Mouse (Mus musculus) intestine, embryonic 15.5 days (tissue): ENCODE data around the gene Mrpl37. TPM values are rescaled to one million over a fixed set of nuclear protein-coding genes. Genes with fewer than 3 reads are reported as not detected.
"Not testable (repeated sequence)": the region's sequence is repeated elsewhere in the genome, so short reads cannot be mapped to it uniquely, and the experiment has no call there.

Experiments used
- ATAC-seq: fragments of 200-750 bp; cut with Nextera tagmentation; 2 replicates; pipeline ENCODE4 v1.8.0; 2017; ENCODE audit warnings: moderate TSS enrichment, moderate library complexity
- H3K27ac ChIP-seq: fragments of 300-500 bp; sonication (generic); 2 replicates; pipeline ENCODE4 v1.5.1; 2015; ENCODE audit warnings: mild to moderate bottlenecking, inconsistent platforms
- H3K27me3 ChIP-seq: fragments of 300-500 bp; sonication (generic); replicated peaks from 2 replicates; pipeline ENCODE4 v1.6.1; 2015; ENCODE audit warnings: inconsistent platforms
- H3K36me3 ChIP-seq: fragments of 300-500 bp; sonication (generic); 2 replicates; pipeline ENCODE4 v1.6.1; 2015; ENCODE audit warnings: inconsistent platforms
- H3K4me1 ChIP-seq: fragments of 300-500 bp; sonication (generic); replicated peaks from 2 replicates; pipeline ENCODE4 v1.6.1; 2015; ENCODE audit warnings: inconsistent platforms
- H3K4me2 ChIP-seq: fragments of 300-500 bp; sonication (generic); replicated peaks from 2 replicates; pipeline ENCODE4 v1.6.1; 2015; ENCODE audit warnings: mild to moderate bottlenecking, inconsistent platforms
- H3K4me3 ChIP-seq: fragments of 300-500 bp; sonication (generic); replicated peaks from 2 replicates; pipeline ENCODE4 v1.5.1; 2015; ENCODE audit warnings: inconsistent platforms
- H3K9ac ChIP-seq: fragments of 300-500 bp; sonication (generic); 2 replicates; pipeline ENCODE4 v1.6.1; 2015; ENCODE audit warnings: inconsistent platforms
- H3K9me3 ChIP-seq: fragments of 300-500 bp; sonication (generic); 2 replicates; pipeline ENCODE4 v1.6.1; 2016; ENCODE audit warnings: inconsistent platforms
- WGBS: fragments of 180-500 bp; shearing (Covaris S2); methylation state at CpG from one replicate; pipeline ENCODE4 v1.1.7; 2015; 5-methylcytosine and 5-hydroxymethylcytosine counted together
- polyA plus RNA-seq: library from polyadenylated mRNA; unstranded; fragments of >200 nt; fragmentation: Nextera tagmentation; extraction: Ambion mirVana; gene quantifications from 2 replicates; pipeline ENCODE4 v1.2.1, GENCODE M21; 2015

Gene Mrpl37
- polyA plus RNA-seq = 103 and 115 TPM in 2 replicates

GRCm38 (mm10) chr4:107066252-107067124 is at the start of gene Mrpl37, which contains the start of gene Cyb5rl:
Gene Mrpl37 (minus strand): TSS chr4:107066868.
Gene Cyb5rl (plus strand): TSS chr4:107066988.
- Histone ChIP-seq H3K9me3 (no peaks in the 10 kb centered on the region), H3K4me3 (peak within 1 kb of the TSS; percentile 80), H3K4me1 (peaks cover 9% of the 10 kb centered on the region), H3K36me3 (peaks cover 29% of the 10 kb centered on the region), H3K4me2 (peak within 1 kb of the TSS; percentile 96), H3K27me3 (no peaks in the 10 kb centered on the region), H3K9ac (peak within 1 kb of the TSS; percentile 80), H3K27ac (peak within 1 kb of the TSS; percentile 37; the same call in 1 of the 2 replicates)
- peak; percentile 100 for ATAC-seq
- under 1% methylated on average over 60 of the region's 60 CpGs for WGBS

- no peak for ATAC-seq
- Histone ChIP-seq H3K36me3 (no peaks in the 10 kb centered on the region), H3K4me1 (no peaks in the 10 kb centered on the region), H3K4me2 (no peak overlapping the region), H3K9ac (no peak overlapping the region), H3K27me3 (no peaks in the 10 kb centered on the region), H3K4me3 (no peak overlapping the region), H3K9me3 (no peaks in the 10 kb centered on the region), H3K27ac (no peak overlapping the region)
- 33% methylated on average over 8 of the region's 8 CpGs for WGBS
These were observed 47.6 kb upstream of the Mrpl37 start for GRCm38 (mm10) chr4:107114278-107114677.

GRCm38 (mm10) chr4:107109181-107109580 is 42.5 kb upstream of the Mrpl37 start:
- H3K4me3 ChIP-seq, H3K4me2 ChIP-seq, H3K4me1 ChIP-seq, H3K27me3 ChIP-seq, H3K36me3 ChIP-seq, H3K9ac ChIP-seq, H3K9me3 ChIP-seq, ATAC-seq, H3K27ac ChIP-seq: not testable (repeated sequence)
- WGBS = 89% methylated on average over 6 of the region's 6 CpGs

- Histone ChIP-seq H3K4me3 (no peak overlapping the region), H3K4me2 (peak overlapping the region; percentile 19; the same call in 1 of the 2 replicates), H3K27me3 (no peaks in the 10 kb centered on the region), H3K9me3 (no peaks in the 10 kb centered on the region), H3K27ac (no peak overlapping the region), H3K36me3 (no peaks in the 10 kb centered on the region), H3K4me1 (0 out of 2 replicates have a peak, but pooled peaks cover 6% of the 10 kb centered on the region), H3K9ac (no peak overlapping the region)
- peak; percentile 55 for ATAC-seq
- WGBS = 26% methylated on average over 13 of the region's 13 CpGs
These were observed 41.6 kb upstream of the Mrpl37 start for GRCm38 (mm10) chr4:107108291-107108731.

- Histone ChIP-seq H3K9me3 (no peaks in the 10 kb centered on the region), H3K4me3 (no peak overlapping the region), H3K36me3 (no peaks in the 10 kb centered on the region), H3K27ac (no peak overlapping the region), H3K4me2 (no peak overlapping the region), H3K4me1 (0 out of 2 replicates have a peak, but pooled peaks cover 6% of the 10 kb centered on the region), H3K9ac (no peak overlapping the region), H3K27me3 (no peaks in the 10 kb centered on the region)
- no peak for ATAC-seq
- WGBS = 88% methylated on average over 16 of the region's 16 CpGs
These were observed 40.1 kb upstream of the Mrpl37 start for GRCm38 (mm10) chr4:107106777-107107176.

- no peak for ATAC-seq
- 73% methylated on average over 8 of the region's 8 CpGs for WGBS
- Histone ChIP-seq H3K36me3 (no peaks in the 10 kb centered on the region), H3K9ac (no peak overlapping the region), H3K4me3 (no peak overlapping the region), H3K4me1 (0 out of 2 replicates have a peak, but pooled peaks cover 6% of the 10 kb centered on the region), H3K27me3 (no peaks in the 10 kb centered on the region), H3K9me3 (no peaks in the 10 kb centered on the region), H3K4me2 (no peak overlapping the region), H3K27ac (no peak overlapping the region)
These were observed 35.6 kb upstream of the Mrpl37 start for GRCm38 (mm10) chr4:107102220-107102619.

GRCm38 (mm10) chr4:107098791-107099525 is 32.3 kb upstream of the Mrpl37 start:
- peaks cover 8% of the 10 kb centered on the region; the same call in 1 of the 2 replicates for H3K4me1 ChIP-seq
- no peak for ATAC-seq
- WGBS = 72% methylated on average over 17 of the region's 17 CpGs
- no peak overlapping the region for H3K4me3 ChIP-seq
- no peak overlapping the region for H3K9ac ChIP-seq
- H3K36me3 ChIP-seq = no peaks in the 10 kb centered on the region
- no peaks in the 10 kb centered on the region for H3K9me3 ChIP-seq
- no peaks in the 10 kb centered on the region for H3K27me3 ChIP-seq
- H3K4me2 ChIP-seq = no peak overlapping the region
- no peak overlapping the region for H3K27ac ChIP-seq

GRCm38 (mm10) chr4:107098375-107098774 is 31.7 kb upstream of the Mrpl37 start:
- Histone ChIP-seq H3K4me2 (no peak overlapping the region), H3K9ac (no peak overlapping the region), H3K27ac (no peak overlapping the region), H3K36me3 (no peaks in the 10 kb centered on the region), H3K4me1 (peaks cover 8% of the 10 kb centered on the region; the same call in 1 of the 2 replicates), H3K9me3 (no peaks in the 10 kb centered on the region), H3K27me3 (no peaks in the 10 kb centered on the region), H3K4me3 (no peak overlapping the region)
- WGBS = 74% methylated on average over 10 of the region's 10 CpGs
- ATAC-seq = no peak

GRCm38 (mm10) chr4:107097871-107098270 is 31.2 kb upstream of the Mrpl37 start:
- 42% methylated on average over 15 of the region's 15 CpGs for WGBS
- Histone ChIP-seq H3K27me3 (no peaks in the 10 kb centered on the region), H3K4me1 (peaks cover 8% of the 10 kb centered on the region; the same call in 1 of the 2 replicates), H3K36me3 (no peaks in the 10 kb centered on the region), H3K4me2 (no peak overlapping the region), H3K4me3 (no peak overlapping the region), H3K27ac (no peak overlapping the region), H3K9ac (no peak overlapping the region), H3K9me3 (no peaks in the 10 kb centered on the region)
- ATAC-seq = no peak

- no peak within 1 kb of the TSS for H3K9ac ChIP-seq
These were observed 30.2 kb upstream of the Mrpl37 start, which contains the start of gene Cdcp2 for GRCm38 (mm10) chr4:107096841-107097373. Gene Cdcp2 (plus strand): TSS chr4:107096891.

GRCm38 (mm10) chr4:107096043-107096442 is 29.4 kb upstream of the Mrpl37 start:
- no peak overlapping the region for H3K27ac ChIP-seq
- no peak for ATAC-seq

More at GRCm38 (mm10) chr4:107096841-107097373, 30.2 kb upstream of the Mrpl37 start, which contains the start of gene Cdcp2:
- Histone ChIP-seq H3K27ac (no peak within 1 kb of the TSS), H3K4me3 (no peak within 1 kb of the TSS), H3K27me3 (no peaks in the 10 kb centered on the region), H3K4me1 (peaks cover 8% of the 10 kb centered on the region; the same call in 1 of the 2 replicates), H3K36me3 (no peaks in the 10 kb centered on the region), H3K4me2 (no peak within 1 kb of the TSS), H3K9me3 (no peaks in the 10 kb centered on the region)
- 66% methylated on average over 16 of the region's 16 CpGs for WGBS
- no peak for ATAC-seq

More at GRCm38 (mm10) chr4:107096043-107096442, 29.4 kb upstream of the Mrpl37 start:
- no peaks in the 10 kb centered on the region for H3K36me3 ChIP-seq
- peaks cover 8% of the 10 kb centered on the region; the same call in 1 of the 2 replicates for H3K4me1 ChIP-seq
- no peaks in the 10 kb centered on the region for H3K9me3 ChIP-seq
- 60% methylated on average over 6 of the region's 6 CpGs for WGBS
- no peaks in the 10 kb centered on the region for H3K27me3 ChIP-seq
- H3K9ac ChIP-seq = no peak overlapping the region
- H3K4me2 ChIP-seq = no peak overlapping the region
- H3K4me3 ChIP-seq = no peak overlapping the region
